Mouse (Mus musculus): ENCODE measurements at regions not wholly inside any gene's neighbourhood (a gene's known extent, or its start where the extent isn't known, plus 50 kb on each side); places are given as distances from the start of the nearest gene placed in this dataset.

- intact Hi-C loops (cut with DNase I) = no loop called here
- no peak for DNase-seq (ENCODE audit: low spot score in 2 of 2)
Measured at GRCm38 (mm10) chr8:7988820-7989219, 672.2 kb downstream of the Efnb2 start.

- intact Hi-C loops (cut with DNase I) = no loop called here
- DNase-seq (ENCODE audit: low spot score in 2 of 2) = no peak
Measured at GRCm38 (mm10) chr8:7977020-7977419, 684.0 kb downstream of the Efnb2 start.

- intact Hi-C loops (cut with DNase I) = no loop called here
- DNase-seq (ENCODE audit: low spot score in 2 of 2) = no peak
Measured at GRCm38 (mm10) chr8:7973791-7974190, 687.3 kb downstream of the Efnb2 start.

- DNase-seq (ENCODE audit: low spot score in 2 of 2) = no peak
- intact Hi-C loops (cut with DNase I) = no loop called here
Measured at GRCm38 (mm10) chr8:7964276-7964675, 696.8 kb downstream of the Efnb2 start.

- intact Hi-C loops (cut with DNase I) = no loop called here
Measured at GRCm38 (mm10) chr8:7956745-7957144, 704.3 kb downstream of the Efnb2 start.

GRCm38 (mm10) chr8:7954851-7955250 is 706.2 kb downstream of the Efnb2 start:
- intact Hi-C loops (cut with DNase I) = no loop called here
- peak in 1 of 2 experiments; percentile 8 for DNase-seq (ENCODE audit: low spot score in 2 of 2)

More at GRCm38 (mm10) chr8:7956745-7957144, 704.3 kb downstream of the Efnb2 start:
- DNase-seq (ENCODE audit: low spot score in 2 of 2) = no peak

- intact Hi-C loops (cut with DNase I) = no loop called here
- peak in 1 of 2 experiments; percentile 39 for DNase-seq (ENCODE audit: low spot score in 2 of 2)
Measured at GRCm38 (mm10) chr8:7945966-7946775, 714.9 kb downstream of the Efnb2 start.

GRCm38 (mm10) chr8:7936596-7936995 is 724.4 kb downstream of the Efnb2 start:
- intact Hi-C loops (cut with DNase I) = no loop called here
- no peak for DNase-seq (ENCODE audit: low spot score in 2 of 2)

GRCm38 (mm10) chr8:7919416-7919815 is 741.6 kb downstream of the Efnb2 start:
- DNase-seq (ENCODE audit: low spot score in 2 of 2) = no peak
- intact Hi-C loops (cut with DNase I) = no loop called here

- peak in 1 of 2 experiments; percentile 28 for DNase-seq (ENCODE audit: low spot score in 2 of 2)
- intact Hi-C loops (cut with DNase I) = no loop called here
Measured at GRCm38 (mm10) chr8:7894338-7894737, 766.7 kb downstream of the Efnb2 start.

GRCm38 (mm10) chr8:7853169-7853568 is 807.9 kb downstream of the Efnb2 start:
- DNase-seq (ENCODE audit: low spot score in 2 of 2) = peak; percentile 21 to 35
- intact Hi-C loops (cut with DNase I) = no loop called here

GRCm38 (mm10) chr8:7850573-7850972 is 810.5 kb downstream of the Efnb2 start:
- intact Hi-C loops (cut with DNase I) = no loop called here
- DNase-seq (ENCODE audit: low spot score in 2 of 2) = no peak

- intact Hi-C loops (cut with DNase I) = no loop called here
- no peak for DNase-seq (ENCODE audit: low spot score in 2 of 2)
Measured at GRCm38 (mm10) chr8:7831948-7832347, 829.1 kb downstream of the Efnb2 start.

GRCm38 (mm10) chr8:7827811-7828210 is 833.2 kb downstream of the Efnb2 start:
- DNase-seq (ENCODE audit: low spot score in 2 of 2) = no peak
- intact Hi-C loops (cut with DNase I) = no loop called here

- no peak for DNase-seq (ENCODE audit: low spot score in 2 of 2)
- intact Hi-C loops (cut with DNase I) = no loop called here
Measured at GRCm38 (mm10) chr8:7808395-7808794, 852.6 kb downstream of the Efnb2 start.

GRCm38 (mm10) chr8:7799221-7799620 is 861.8 kb downstream of the Efnb2 start:
- no peak for DNase-seq (ENCODE audit: low spot score in 2 of 2)
- intact Hi-C loops (cut with DNase I) = no loop called here

- no peak for DNase-seq (ENCODE audit: low spot score in 2 of 2)
- intact Hi-C loops (cut with DNase I) = no loop called here
Measured at GRCm38 (mm10) chr8:7796156-7796555, 864.9 kb downstream of the Efnb2 start.

GRCm38 (mm10) chr8:7763820-7764219 is 897.2 kb downstream of the Efnb2 start:
- intact Hi-C loops (cut with DNase I) = no loop called here

GRCm38 (mm10) chr8:7760987-7761386 is 900.1 kb downstream of the Efnb2 start:
- intact Hi-C loops (cut with DNase I) = no loop called here
- DNase-seq (ENCODE audit: low spot score in 2 of 2) = no peak

More at GRCm38 (mm10) chr8:7763820-7764219, 897.2 kb downstream of the Efnb2 start:
- DNase-seq (ENCODE audit: low spot score in 2 of 2) = no peak

- intact Hi-C loops (cut with DNase I) = no loop called here
- peak; percentile 3 to 26 for DNase-seq (ENCODE audit: low spot score in 2 of 2)
Measured at GRCm38 (mm10) chr8:7732726-7733125, 928.3 kb downstream of the Efnb2 start.

GRCm38 (mm10) chr8:7721880-7722279 is 939.2 kb downstream of the Efnb2 start:
- peak in 1 of 2 experiments; percentile 38 for DNase-seq (ENCODE audit: low spot score in 2 of 2)

More at GRCm38 (mm10) chr8:7721880-7722279, 939.2 kb downstream of the Efnb2 start:
- intact Hi-C loops (cut with DNase I) = no loop called here
